Mouse (Mus musculus) kidney, postnatal 0 days (tissue): ENCODE data around the gene Erap1. TPM values are rescaled to one million over a fixed set of nuclear protein-coding genes. Genes with fewer than 3 reads are reported as not detected.
"Not testable (repeated sequence)": the region's sequence is repeated elsewhere in the genome, so short reads cannot be mapped to it uniquely, and the experiment has no call there.

Experiments
- ATAC-seq: fragments of 200-750 bp; cut with Nextera tagmentation; replicated peaks from 2 replicates; pipeline ENCODE4 v1.8.0; 2017; ENCODE audit warnings: low read depth, moderate number of reproducible peaks, moderate TSS enrichment, moderate library complexity; ENCODE audit not compliant: low FRiP score
- DNase-seq: peaks from one replicate; pipeline ENCODE4 v3.0.0-alpha.2; 2016; ENCODE audit warnings: low spot score
- H3K27ac ChIP-seq: fragments of 300-500 bp; sonication (generic); 2 replicates; pipeline ENCODE4 v1.5.1; 2014; ENCODE audit warnings: mild to moderate bottlenecking
- H3K27me3 ChIP-seq: fragments of 300-500 bp; sonication (generic); 2 replicates; pipeline ENCODE4 v1.6.1; 2014; ENCODE audit warnings: low read length, mixed read lengths; ENCODE audit not compliant: insufficient read depth
- H3K36me3 ChIP-seq: fragments of 300-500 bp; sonication (generic); 2 replicates; pipeline ENCODE4 v1.6.1; 2014; ENCODE audit warnings: low read length, mixed read lengths; ENCODE audit not compliant: insufficient read depth
- H3K4me1 ChIP-seq: fragments of 300-500 bp; sonication (generic); replicated peaks from 2 replicates; pipeline ENCODE4 v1.6.1; 2014; ENCODE audit warnings: antibody characterized with exemption, low read length, mixed read lengths; ENCODE audit not compliant: insufficient read depth
- H3K4me2 ChIP-seq: fragments of 300-500 bp; sonication (generic); 2 replicates; pipeline ENCODE4 v1.6.1; 2014; ENCODE audit warnings: mild to moderate bottlenecking, low read length, moderate library complexity, mixed read lengths
- H3K4me3 ChIP-seq: fragments of 300-500 bp; sonication (generic); replicated peaks from 2 replicates; pipeline ENCODE4 v1.5.1; 2014; ENCODE audit warnings: low read depth, low read length
- H3K9ac ChIP-seq: fragments of 300-500 bp; sonication (generic); 2 replicates; pipeline ENCODE4 v1.6.1; 2014; ENCODE audit warnings: low read depth, low read length
- H3K9me3 ChIP-seq: fragments of 300-500 bp; sonication (generic); replicated peaks from 2 replicates; pipeline ENCODE4 v1.6.1; 2016; ENCODE audit warnings: low read length, inconsistent platforms, mixed read lengths
- CTCF ChIP-seq: IDR thresholded peaks from 2 replicates; pipeline ENCODE4 v1.5.1; 2016; ENCODE audit warnings: antibody characterized with exemption, low read depth, mild to moderate bottlenecking, moderate library complexity
- WGBS: fragments of 180-500 bp; shearing (Covaris S2); extraction: QIAGEN DNeasy Blood & Tissue Kit; methylation state at CpG from one replicate; pipeline ENCODE4 v1.1.7; 2014; 5-methylcytosine and 5-hydroxymethylcytosine counted together
- polyA plus RNA-seq: library from polyadenylated mRNA; unstranded; fragments of >200 nt; fragmentation: Nextera tagmentation; extraction: Ambion mirVana; gene quantifications from 2 replicates; pipeline ENCODE4 v1.2.1, GENCODE M21; 2015

The Erap1 gene
- polyA plus RNA-seq, 1 experiment from 2014 or later, result 29.7 TPM

- DNase-seq (no peak), ATAC-seq (no peak)
- no peaks in the 10 kb centered on the region for H3K9me3 ChIP-seq
- TF ChIP-seq CTCF, result no peak
- H3K4me3 ChIP-seq, result no peak overlapping the region
- no peaks in the 10 kb centered on the region for H3K4me1 ChIP-seq
- 58% methylated on average over 1 of the region's 1 CpGs for WGBS
- no peaks in the 10 kb centered on the region for H3K27me3 ChIP-seq
- no peak overlapping the region for H3K27ac ChIP-seq
- H3K4me2 ChIP-seq, result no peak overlapping the region
- no peak overlapping the region for H3K9ac ChIP-seq
- H3K36me3 ChIP-seq, result no peaks in the 10 kb centered on the region
Measured at GRCm38 (mm10) chr13:74632327-74632726, 7.0 kb upstream of the Erap1 start.

- no peak for DNase-seq
- no peak overlapping the region for H3K27ac ChIP-seq
- no peak overlapping the region for H3K9ac ChIP-seq
- no peak for ATAC-seq
- no peak for TF ChIP-seq CTCF
- H3K27me3 ChIP-seq, result no peaks in the 10 kb centered on the region
- no peaks in the 10 kb centered on the region for H3K9me3 ChIP-seq
- no peaks in the 10 kb centered on the region for H3K4me1 ChIP-seq
- WGBS, result 83% methylated on average over 3 of the region's 3 CpGs
- H3K4me3 ChIP-seq, result no peak overlapping the region
- no peaks in the 10 kb centered on the region for H3K36me3 ChIP-seq
- H3K4me2 ChIP-seq, result no peak overlapping the region
Measured at GRCm38 (mm10) chr13:74632857-74633256, 6.5 kb upstream of the Erap1 start.

- 0 out of 2 replicates have a peak, but pooled peaks have one; percentile 0 for TF ChIP-seq CTCF
- under 1% methylated on average over 46 of the region's 49 CpGs for WGBS
- H3K36me3 ChIP-seq, result no peaks in the 10 kb centered on the region
Measured at GRCm38 (mm10) chr13:74639712-74640522, 549 bp downstream of the Erap1 start.

GRCm38 (mm10) chr13:74640523-74640920 lies 1.2 kb downstream of the Erap1 start:
- not testable (repeated sequence) for H3K36me3 ChIP-seq, H3K27me3 ChIP-seq, ATAC-seq, H3K27ac ChIP-seq, DNase-seq, H3K4me1 ChIP-seq, H3K9ac ChIP-seq, H3K9me3 ChIP-seq
- Histone ChIP-seq H3K4me3 (peak overlapping the region; percentile 86), H3K4me2 (peak overlapping the region; percentile 65)
- WGBS, result 63% methylated on average over 3 of the region's 3 CpGs

More at GRCm38 (mm10) chr13:74639712-74640522, 549 bp downstream of the Erap1 start:
- no peaks in the 10 kb centered on the region for H3K4me1 ChIP-seq
- peak overlapping the region; percentile 65 for H3K4me2 ChIP-seq
- ATAC-seq (peak; percentile 92), DNase-seq (peak; percentile 89)
- no peaks in the 10 kb centered on the region for H3K27me3 ChIP-seq
- peak overlapping the region; percentile 86 for H3K4me3 ChIP-seq
- H3K9ac ChIP-seq, result peak overlapping the region; percentile 91
- H3K9me3 ChIP-seq, result no peaks in the 10 kb centered on the region
- H3K27ac ChIP-seq, result peak overlapping the region; percentile 96

- no peaks in the 10 kb centered on the region for H3K27me3 ChIP-seq
- H3K4me2 ChIP-seq, result no peak overlapping the region
- no peak for DNase-seq
- H3K27ac ChIP-seq, result no peak overlapping the region
- no peak for ATAC-seq
- H3K9me3 ChIP-seq, result no peaks in the 10 kb centered on the region
- TF ChIP-seq CTCF, result no peak
- no peak overlapping the region for H3K4me3 ChIP-seq
- WGBS, result 77% methylated on average over 5 of the region's 5 CpGs
- H3K36me3 ChIP-seq, result peaks cover 15% of the 10 kb centered on the region; the same call in 1 of the 2 replicates
- H3K4me1 ChIP-seq, result no peaks in the 10 kb centered on the region
- no peak overlapping the region for H3K9ac ChIP-seq
Measured at GRCm38 (mm10) chr13:74695497-74696193, 56.3 kb downstream of the Erap1 start.

GRCm38 (mm10) chr13:74696225-74696624 lies 56.9 kb downstream of the Erap1 start:
- DNase-seq, result no peak
- H3K27ac ChIP-seq, result no peak overlapping the region
- peaks cover 12% of the 10 kb centered on the region; the same call in 1 of the 2 replicates for H3K36me3 ChIP-seq
- H3K4me2 ChIP-seq, result no peak overlapping the region
- no peak for TF ChIP-seq CTCF
- no peak overlapping the region for H3K4me3 ChIP-seq
- H3K9me3 ChIP-seq, result no peaks in the 10 kb centered on the region
- ATAC-seq, result no peak
- H3K4me1 ChIP-seq, result no peaks in the 10 kb centered on the region
- no peaks in the 10 kb centered on the region for H3K27me3 ChIP-seq
- WGBS, result 62% methylated on average over 3 of the region's 3 CpGs
- no peak overlapping the region for H3K9ac ChIP-seq
